Mouse (Mus musculus) thymus, adult 18-20 months (tissue): ENCODE results near the gene Zfp456.
A peak's percentile ranks its signal among the peaks of the same experiment; 100 is the strongest.
"Not testable (repeated sequence)": the region's sequence is repeated elsewhere in the genome, so short reads cannot be mapped to it uniquely, and the experiment has no call there.

Experiments
- DNase-seq, 2 experiments: peaks; one replicate each; pipeline ENCODE4 v3.0.0; 2022; ENCODE audit warnings: mixed read lengths in 2 of 2

Gene Zfp456

GRCm38 (mm10) chr13:67375050-67375911 lies at the start of gene Zfp456, which contains the start of gene Gm28041:
Gene Zfp456, minus strand, starts transcription at chr13:67375810.
Gene Gm28041, minus strand, starts transcription at chr13:67375733.
- DNase-seq = peak; percentile 65 to 80

GRCm38 (mm10) chr13:67422532-67422931 lies 46.9 kb upstream of the Zfp456 start:
- DNase-seq = not testable (repeated sequence)

GRCm38 (mm10) chr13:67421207-67421857 lies 45.7 kb upstream of the Zfp456 start, which contains the start of gene Zfp459:
Gene Zfp459, minus strand, starts transcription at chr13:67421418.
- DNase-seq = peak; percentile 15 to 28

GRCm38 (mm10) chr13:67420558-67421206 lies 45.1 kb upstream of the Zfp456 start:
- DNase-seq = no peak

GRCm38 (mm10) chr13:67416811-67417210 lies 41.2 kb upstream of the Zfp456 start:
- no peak for DNase-seq

GRCm38 (mm10) chr13:67415759-67416158 lies 40.1 kb upstream of the Zfp456 start:
- DNase-seq = no peak

- DNase-seq = not testable (repeated sequence)
These were observed 38.0 kb upstream of the Zfp456 start for GRCm38 (mm10) chr13:67413634-67414033.

- peak; percentile 56 to 67 for DNase-seq
These were observed 23.7 kb upstream of the Zfp456 start, which contains the start of gene Zfp429 for GRCm38 (mm10) chr13:67399183-67399903. Gene Zfp429, minus strand, starts transcription at chr13:67399819.

- DNase-seq = not testable (repeated sequence)
These were observed 645 bp upstream of the Zfp456 start for GRCm38 (mm10) chr13:67376255-67376654.

- peak; percentile 72 to 82 for DNase-seq
These were observed 15.4 kb downstream of the Zfp456 start, which contains the start of the genes Gm28044 and Zfp953 for GRCm38 (mm10) chr13:67360131-67360744. Gene Gm28044, minus strand, starts transcription at chr13:67360536. Gene Zfp953, minus strand, starts transcription at chr13:67360605.

- DNase-seq = no peak
These were observed 23.8 kb downstream of the Zfp456 start for GRCm38 (mm10) chr13:67351854-67352253.

- no peak for DNase-seq
These were observed 32.2 kb downstream of the Zfp456 start for GRCm38 (mm10) chr13:67343422-67343821.

- DNase-seq = no peak
These were observed 42.7 kb downstream of the Zfp456 start for GRCm38 (mm10) chr13:67332877-67333276.

- DNase-seq = peak; percentile 60 to 79
These were observed 43.4 kb downstream of the Zfp456 start, which contains the start of gene Zfp595 for GRCm38 (mm10) chr13:67332019-67332724. Gene Zfp595, minus strand, starts transcription at chr13:67332570.
